Mouse (Mus musculus): Measurements from ENCODE around the gene Castor1. TPM values are rescaled to one million over a fixed set of nuclear protein-coding genes. Genes with fewer than 3 reads are reported as not detected.
A peak's percentile ranks its signal among the peaks of the same experiment; 100 is the strongest.

Gene Castor1
- polyA plus RNA-seq, 1 experiment from 2014 or later, result 6.7 TPM

DNA sequence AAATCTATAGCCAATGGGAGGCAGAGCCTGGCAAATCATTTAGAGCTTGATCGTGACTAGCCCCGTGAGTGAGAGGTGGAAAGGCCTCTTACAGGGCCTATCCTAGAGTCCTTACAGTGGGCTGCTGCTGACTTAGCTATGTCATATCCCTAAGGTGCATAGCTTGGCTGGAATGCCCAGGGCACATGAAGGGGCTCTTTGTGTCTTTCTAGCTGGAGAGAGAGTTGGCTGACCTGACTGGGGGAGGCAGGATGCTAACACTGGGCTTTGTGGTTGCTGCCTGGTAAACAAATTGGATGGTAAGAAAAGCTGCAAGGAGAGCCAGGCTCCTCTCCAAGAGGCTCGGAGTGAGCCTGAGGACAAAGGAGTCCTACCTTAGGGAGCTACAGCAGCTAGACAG is 25.3 kb upstream of the Castor1 start:
- no peak for ATAC-seq (replicated peaks; ENCODE audit: insufficient number of reproducible peaks, insufficient read depth, low FRiP score, low read depth)
- WGBS, result 83% methylated on average over 3 of the region's 3 CpGs

DNA sequence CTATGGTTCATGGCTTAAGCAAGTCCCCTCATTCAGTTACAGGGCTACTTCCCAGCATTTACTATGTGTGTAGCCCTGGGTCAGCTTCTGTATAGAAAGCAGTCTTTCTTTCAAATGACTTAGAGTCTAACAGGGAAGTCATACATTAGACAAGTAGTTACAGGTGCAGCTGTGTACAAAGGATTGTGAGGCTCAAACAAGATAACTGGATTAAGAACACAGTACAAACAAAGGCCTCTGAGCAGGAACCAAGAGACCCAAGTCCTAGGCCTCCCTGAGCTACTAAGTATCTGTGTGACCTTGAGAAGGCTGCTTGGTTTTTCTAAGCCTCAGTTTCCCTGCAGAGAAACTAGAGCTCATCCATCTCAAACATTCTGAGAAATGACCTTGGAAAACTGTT is 24.6 kb upstream of the Castor1 start:
- H3K36me3 ChIP-seq, result no peaks in the 10 kb centered on the region
- H3K9ac ChIP-seq, result no peak overlapping the region
- H3K4me3 ChIP-seq, result no peak overlapping the region
- no peak overlapping the region for H3K27ac ChIP-seq
- H3K9me3 ChIP-seq (replicated peaks), result no peaks in the 10 kb centered on the region
- ATAC-seq (replicated peaks; ENCODE audit: insufficient number of reproducible peaks, insufficient read depth, low FRiP score, low read depth), result no peak
- peaks cover 25% of the 10 kb centered on the region for H3K4me1 ChIP-seq (replicated peaks)
- H3K4me2 ChIP-seq, result no peak overlapping the region
- H3K27me3 ChIP-seq, result no peaks in the 10 kb centered on the region

More for the DNA sequence above, 25.3 kb upstream of the Castor1 start:
- Histone ChIP-seq H3K27me3 (no peaks in the 10 kb centered on the region), H3K9ac (no peak overlapping the region), H3K4me1 (replicated peaks) (peaks cover 31% of the 10 kb centered on the region), H3K36me3 (no peaks in the 10 kb centered on the region), H3K27ac (0 out of 2 replicates have a peak overlapping the region, but pooled peaks have one; percentile 16), H3K9me3 (replicated peaks) (no peaks in the 10 kb centered on the region), H3K4me2 (no peak overlapping the region), H3K4me3 (no peak overlapping the region)

DNA sequence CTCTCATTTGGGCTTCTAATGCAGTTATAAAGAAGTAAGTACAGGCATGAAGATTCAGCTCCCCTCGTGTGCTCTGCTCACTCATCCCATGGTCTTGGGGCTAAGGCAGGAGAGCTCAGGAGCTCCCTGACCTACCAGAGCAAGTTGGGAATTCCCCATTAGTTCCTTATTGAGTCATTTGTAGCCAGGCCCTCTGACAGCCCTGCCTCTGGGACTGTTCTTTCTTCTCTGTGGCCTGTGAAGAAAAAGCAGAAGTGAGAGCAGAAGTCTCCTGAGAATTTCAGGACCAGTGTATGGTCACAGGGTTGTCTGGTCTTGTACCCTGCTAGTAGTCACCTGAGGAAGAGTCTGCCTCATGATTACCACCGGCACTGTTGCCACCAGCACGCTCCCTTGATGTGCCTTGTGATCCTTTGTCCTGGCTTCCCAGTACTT is 22.4 kb upstream of the Castor1 start:
- no peak overlapping the region for H3K27ac ChIP-seq
- no peak overlapping the region for H3K4me3 ChIP-seq
- no peaks in the 10 kb centered on the region for H3K9me3 ChIP-seq (replicated peaks)
- H3K9ac ChIP-seq, result no peak overlapping the region
- H3K4me2 ChIP-seq, result no peak overlapping the region
- no peak for ATAC-seq (replicated peaks; ENCODE audit: insufficient number of reproducible peaks, insufficient read depth, low FRiP score, low read depth)
- no peaks in the 10 kb centered on the region for H3K27me3 ChIP-seq
- 77% methylated on average over 3 of the region's 3 CpGs for WGBS
- H3K36me3 ChIP-seq, result no peaks in the 10 kb centered on the region
- H3K4me1 ChIP-seq (replicated peaks), result 0 out of 2 replicates have a peak, but pooled peaks cover 16% of the 10 kb centered on the region

DNA sequence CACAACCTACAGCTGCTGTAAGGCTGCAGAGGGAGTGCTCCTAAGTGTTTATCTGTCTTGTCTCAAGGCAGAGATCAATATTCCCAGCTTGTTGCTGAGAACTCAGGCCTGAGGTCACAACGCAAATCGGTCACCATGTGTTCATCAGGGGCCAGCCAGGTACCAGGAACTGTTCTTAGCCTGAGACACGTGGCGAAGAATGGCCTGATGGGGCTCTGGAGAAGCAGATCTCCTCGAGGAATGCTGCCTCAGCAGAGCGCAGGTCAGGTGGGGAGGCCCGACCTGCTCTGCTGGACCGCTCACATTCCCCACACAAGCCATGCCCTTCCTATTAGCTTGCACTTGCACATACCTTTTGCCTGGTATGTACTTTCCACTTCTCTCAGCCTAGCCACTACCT is 21.4 kb upstream of the Castor1 start:
- Histone ChIP-seq H3K4me2 (no peak overlapping the region), H3K27ac (no peak overlapping the region), H3K4me1 (replicated peaks) (0 out of 2 replicates have a peak, but pooled peaks cover 16% of the 10 kb centered on the region), H3K4me3 (no peak overlapping the region), H3K36me3 (no peaks in the 10 kb centered on the region), H3K9me3 (replicated peaks) (no peaks in the 10 kb centered on the region), H3K27me3 (no peaks in the 10 kb centered on the region), H3K9ac (no peak overlapping the region)
- no peak for ATAC-seq (replicated peaks; ENCODE audit: insufficient number of reproducible peaks, insufficient read depth, low FRiP score, low read depth)
- WGBS, result 71% methylated on average over 8 of the region's 8 CpGs

DNA sequence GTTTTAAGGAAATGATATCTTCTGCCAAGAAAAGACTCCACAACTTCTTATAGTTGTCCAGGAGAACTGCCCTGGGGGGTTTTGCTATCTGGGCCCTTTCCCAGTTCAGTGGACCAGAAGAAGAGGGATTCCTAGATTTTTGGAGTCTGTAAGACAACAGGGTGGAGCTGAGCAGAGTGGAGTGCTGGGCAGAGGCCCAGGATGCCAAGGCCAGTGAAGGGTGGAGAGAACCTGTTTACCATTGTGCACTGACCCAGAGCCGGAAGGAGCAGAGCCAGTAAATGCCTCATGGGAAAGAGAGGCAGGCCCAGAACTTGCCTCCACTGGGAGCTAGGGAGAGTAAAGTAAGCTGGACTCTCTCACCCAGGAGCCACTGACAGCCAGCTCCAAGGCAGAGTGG is 20.3 kb upstream of the Castor1 start:
- ATAC-seq (replicated peaks; ENCODE audit: insufficient number of reproducible peaks, insufficient read depth, low FRiP score, low read depth), result no peak
- 63% methylated on average over 1 of the region's 1 CpGs for WGBS
- no peak overlapping the region for H3K27ac ChIP-seq

DNA sequence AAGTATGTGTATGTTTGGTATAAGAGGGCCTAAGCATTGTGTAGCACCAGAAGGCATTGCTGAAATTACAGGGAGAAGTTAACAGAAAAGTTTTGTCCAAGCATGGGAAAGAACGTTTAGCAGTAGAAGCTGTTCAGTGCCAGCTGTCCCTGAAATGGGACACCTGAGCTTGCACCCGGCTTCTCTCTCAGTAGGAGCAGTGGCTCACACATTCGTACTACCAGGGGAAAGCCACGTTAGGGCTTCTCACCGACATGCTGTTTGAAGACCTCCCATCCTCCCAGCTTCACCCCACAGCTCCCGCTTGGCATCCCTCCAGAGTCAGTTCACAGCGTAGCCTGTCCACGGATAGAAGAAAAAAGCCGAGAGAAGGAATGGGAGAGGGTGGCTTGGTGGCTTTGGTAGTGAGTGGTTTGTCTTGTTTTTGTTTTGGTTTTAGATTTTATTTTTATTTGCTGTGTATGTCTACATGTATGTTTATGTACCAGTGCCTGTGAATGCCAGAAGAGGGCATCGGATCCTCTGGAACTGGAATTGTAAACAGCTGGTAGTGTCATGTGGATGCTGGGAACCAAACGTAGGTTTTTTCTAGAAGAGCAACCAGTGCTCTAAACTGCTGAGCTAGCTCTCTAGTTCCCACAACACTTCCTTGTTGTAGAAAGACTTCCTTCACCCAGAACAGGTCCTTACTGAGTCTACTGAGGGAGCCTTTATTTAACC is 15.9 kb upstream of the Castor1 start:
- no peak overlapping the region for H3K9ac ChIP-seq
- no peaks in the 10 kb centered on the region for H3K9me3 ChIP-seq (replicated peaks)
- peak overlapping the region; percentile 15; the same call in 1 of the 2 replicates for H3K27ac ChIP-seq
- no peaks in the 10 kb centered on the region for H3K27me3 ChIP-seq
- ATAC-seq (replicated peaks; ENCODE audit: insufficient number of reproducible peaks, insufficient read depth, low FRiP score, low read depth), result no peak
- no peak overlapping the region for H3K4me2 ChIP-seq
- no peak overlapping the region for H3K4me3 ChIP-seq
- WGBS, result 59% methylated on average over 11 of the region's 11 CpGs
- H3K4me1 ChIP-seq (replicated peaks), result peaks cover 30% of the 10 kb centered on the region
- no peaks in the 10 kb centered on the region for H3K36me3 ChIP-seq

More for the DNA sequence above, 20.3 kb upstream of the Castor1 start:
- Histone ChIP-seq H3K27me3 (no peaks in the 10 kb centered on the region), H3K4me3 (no peak overlapping the region), H3K4me2 (no peak overlapping the region), H3K4me1 (replicated peaks) (peaks cover 19% of the 10 kb centered on the region; the same call in 1 of the 2 replicates), H3K9ac (no peak overlapping the region), H3K9me3 (replicated peaks) (no peaks in the 10 kb centered on the region), H3K36me3 (no peaks in the 10 kb centered on the region)

DNA sequence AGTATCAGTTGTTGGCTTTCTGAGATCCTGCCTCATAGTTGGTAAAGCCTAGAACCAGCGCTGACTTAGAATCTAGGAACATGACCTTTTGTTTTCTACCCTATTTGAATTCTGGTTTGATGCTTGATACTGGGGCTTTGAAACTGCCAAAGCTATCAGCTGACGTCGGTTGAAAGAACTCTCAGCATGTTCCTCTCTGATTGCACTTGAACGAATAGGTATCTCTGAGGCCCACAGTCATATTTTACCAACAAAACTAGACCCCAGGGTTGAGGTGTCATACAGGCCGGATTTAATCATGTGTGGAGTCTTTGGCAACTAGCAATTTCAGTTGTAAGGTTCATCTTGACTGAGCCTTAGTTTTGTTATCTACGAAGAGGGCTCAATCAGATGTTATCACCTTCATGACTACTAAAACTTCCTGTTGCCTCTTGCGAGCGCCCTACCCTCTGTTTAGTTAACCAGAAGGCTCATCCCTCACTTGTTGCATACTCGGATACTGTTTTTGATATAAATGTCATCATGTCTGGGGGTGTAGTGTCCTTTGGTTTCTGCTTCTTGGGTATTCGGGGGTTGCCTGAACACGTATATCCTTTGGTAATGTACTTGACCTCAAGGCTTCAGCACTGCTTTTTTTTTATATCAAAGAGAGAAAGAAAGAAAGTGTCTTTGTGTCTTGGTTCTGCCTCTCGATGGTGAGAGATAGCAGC is 14.9 kb upstream of the Castor1 start:
- ATAC-seq (replicated peaks; ENCODE audit: insufficient number of reproducible peaks, insufficient read depth, low FRiP score, low read depth), result no peak
- Histone ChIP-seq H3K27me3 (no peaks in the 10 kb centered on the region), H3K27ac (peak overlapping the region; percentile 79), H3K36me3 (no peaks in the 10 kb centered on the region), H3K4me3 (no peak overlapping the region), H3K9ac (no peak overlapping the region), H3K4me1 (replicated peaks) (peaks cover 27% of the 10 kb centered on the region), H3K9me3 (replicated peaks) (no peaks in the 10 kb centered on the region), H3K4me2 (no peak overlapping the region)
- 58% methylated on average over 12 of the region's 12 CpGs for WGBS

DNA sequence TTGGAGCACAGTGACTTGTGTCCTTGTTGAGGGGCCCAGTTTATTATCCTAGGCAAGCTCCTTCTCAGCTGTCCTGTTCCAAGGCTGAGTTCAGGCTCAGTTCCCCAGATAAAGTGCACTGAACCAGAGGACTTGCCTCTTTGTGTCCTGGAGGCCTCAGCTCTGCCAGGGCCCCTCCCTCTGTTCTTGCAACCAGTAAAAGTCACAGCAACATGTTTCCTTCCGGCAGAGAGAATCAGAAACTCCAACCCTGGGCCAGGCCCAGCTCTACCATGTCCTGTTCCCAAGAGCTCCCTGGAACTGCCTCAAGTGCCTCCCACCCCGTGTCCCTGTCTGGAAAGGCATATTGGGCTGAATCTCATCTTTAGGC is 14.3 kb upstream of the Castor1 start:
- H3K27ac ChIP-seq, result peak overlapping the region; percentile 79
- no peaks in the 10 kb centered on the region for H3K27me3 ChIP-seq
- peaks cover 27% of the 10 kb centered on the region for H3K4me1 ChIP-seq (replicated peaks)
- no peak overlapping the region for H3K4me3 ChIP-seq
- no peaks in the 10 kb centered on the region for H3K36me3 ChIP-seq
- H3K9ac ChIP-seq, result no peak overlapping the region
- no peaks in the 10 kb centered on the region for H3K9me3 ChIP-seq (replicated peaks)
- peak; percentile 71 for ATAC-seq (replicated peaks; ENCODE audit: insufficient number of reproducible peaks, insufficient read depth, low FRiP score, low read depth)
- H3K4me2 ChIP-seq, result no peak overlapping the region
- 21% methylated on average over 2 of the region's 2 CpGs for WGBS

DNA sequence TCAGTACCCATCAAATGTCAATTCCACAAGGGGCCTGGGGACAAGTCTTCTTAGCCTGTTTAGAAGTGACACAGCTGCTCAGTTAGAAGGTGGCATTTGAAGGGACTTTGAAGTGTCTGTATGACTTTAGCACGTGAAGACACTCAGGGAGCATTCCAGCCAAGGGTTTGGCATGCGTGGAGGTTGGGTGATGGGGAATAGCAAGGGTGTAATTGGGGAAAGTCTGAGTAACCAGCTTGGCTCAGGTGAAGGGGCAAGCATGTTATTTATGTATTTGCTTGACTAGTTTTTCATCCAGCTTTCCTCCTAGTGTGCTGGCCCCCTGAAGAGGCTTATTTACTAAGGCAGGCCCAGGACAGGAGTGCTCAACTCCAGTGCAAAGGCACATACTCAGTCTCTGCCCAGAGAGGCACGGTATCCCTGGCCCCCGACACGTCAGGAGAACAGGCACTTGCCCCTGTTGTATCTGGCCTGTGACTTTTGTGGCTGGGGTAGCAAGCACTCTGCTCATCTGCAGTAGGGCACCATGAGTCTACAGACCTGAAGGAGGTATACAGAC is 12.8 kb upstream of the Castor1 start:
- no peaks in the 10 kb centered on the region for H3K27me3 ChIP-seq
- H3K27ac ChIP-seq, result no peak overlapping the region
- H3K4me1 ChIP-seq (replicated peaks), result peaks cover 27% of the 10 kb centered on the region
- H3K4me2 ChIP-seq, result no peak overlapping the region
- H3K9me3 ChIP-seq (replicated peaks), result no peaks in the 10 kb centered on the region
- no peak overlapping the region for H3K4me3 ChIP-seq
- no peak overlapping the region for H3K9ac ChIP-seq
- no peak for ATAC-seq (replicated peaks; ENCODE audit: insufficient number of reproducible peaks, insufficient read depth, low FRiP score, low read depth)
- WGBS, result 75% methylated on average over 5 of the region's 5 CpGs
- peaks cover 2% of the 10 kb centered on the region; the same call in 1 of the 2 replicates for H3K36me3 ChIP-seq

DNA sequence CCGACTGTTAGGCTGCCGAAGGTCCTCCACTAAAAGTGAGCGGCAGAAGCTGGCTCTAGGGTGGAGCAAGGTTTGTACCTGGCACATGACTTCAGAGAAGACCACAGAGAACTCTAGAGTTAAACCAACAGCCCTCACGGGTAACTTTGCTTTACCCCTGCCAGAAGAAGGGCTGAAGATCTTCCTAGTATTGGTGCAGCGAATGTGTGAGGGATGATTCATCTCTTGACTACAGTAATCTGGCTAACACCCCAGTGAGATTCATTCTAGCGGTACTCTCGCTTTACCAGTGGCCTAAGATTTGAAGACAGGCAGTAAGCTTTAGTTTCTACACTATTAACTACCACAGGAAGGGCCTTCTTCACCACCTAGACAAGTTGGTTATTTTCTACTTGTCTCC is 12.1 kb upstream of the Castor1 start:
- peaks cover 10% of the 10 kb centered on the region; the same call in 1 of the 2 replicates for H3K36me3 ChIP-seq
- H3K27ac ChIP-seq, result no peak overlapping the region
- WGBS, result 75% methylated on average over 7 of the region's 7 CpGs
- no peaks in the 10 kb centered on the region for H3K27me3 ChIP-seq
- no peak overlapping the region for H3K4me3 ChIP-seq
- peaks cover 27% of the 10 kb centered on the region for H3K4me1 ChIP-seq (replicated peaks)
- no peaks in the 10 kb centered on the region for H3K9me3 ChIP-seq (replicated peaks)
- H3K4me2 ChIP-seq, result no peak overlapping the region
- ATAC-seq (replicated peaks; ENCODE audit: insufficient number of reproducible peaks, insufficient read depth, low FRiP score, low read depth), result no peak
- no peak overlapping the region for H3K9ac ChIP-seq

DNA sequence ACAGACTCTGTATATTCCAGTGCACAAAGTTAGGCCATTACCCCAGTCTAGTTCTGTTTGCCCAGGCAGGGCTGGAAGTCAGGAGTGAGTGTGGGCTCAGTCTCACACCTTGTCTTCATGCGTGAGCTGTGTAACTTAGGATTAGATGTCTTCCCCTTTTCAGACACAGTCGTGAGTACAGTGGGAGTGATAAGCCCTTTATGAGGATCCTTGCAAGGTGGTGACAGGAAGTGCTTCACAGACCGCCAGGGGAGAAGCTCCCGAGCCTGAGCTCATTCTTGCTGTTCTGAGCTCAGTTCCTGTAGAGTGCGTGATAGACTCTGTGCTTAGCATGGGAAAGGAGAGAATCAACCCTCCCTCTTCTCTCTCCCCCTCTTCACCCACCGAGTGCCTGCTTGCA is 11.5 kb upstream of the Castor1 start:
- no peak overlapping the region for H3K9ac ChIP-seq
- ATAC-seq (replicated peaks; ENCODE audit: insufficient number of reproducible peaks, insufficient read depth, low FRiP score, low read depth), result no peak
- H3K9me3 ChIP-seq (replicated peaks), result no peaks in the 10 kb centered on the region
- no peaks in the 10 kb centered on the region for H3K27me3 ChIP-seq
- peaks cover 27% of the 10 kb centered on the region for H3K4me1 ChIP-seq (replicated peaks)
- no peak overlapping the region for H3K4me2 ChIP-seq
- peaks cover 10% of the 10 kb centered on the region; the same call in 1 of the 2 replicates for H3K36me3 ChIP-seq
- H3K27ac ChIP-seq, result no peak overlapping the region
- WGBS, result 37% methylated on average over 6 of the region's 6 CpGs
- H3K4me3 ChIP-seq, result no peak overlapping the region

Measured in heart, embryonic 15.5 days (tissue).